Mouse (Mus musculus): Measurements from ENCODE around the gene Pgk1.

- TF ChIP-seq CTCF (IDR thresholded peaks at IDR 0.05; ENCODE audit: borderline replicate concordance, control insufficient read depth, extremely low read depth, insufficient read depth, low read length, poor library complexity) (no peak), POLR2A (IDR thresholded peaks at IDR 0.05; ENCODE audit: control insufficient read depth, extremely low read depth, insufficient read depth, low read length, poor library complexity) (no peak)
These were observed 15.6 kb upstream of the Pgk1 start for GRCm38 (mm10) chrX:106171106-106171852.

Data from thymus, adult 2 months (tissue).